Mouse (Mus musculus) ES-E14 (cell line): ENCODE measurements around the gene Dnaja3. TPM values are rescaled to one million over a fixed set of nuclear protein-coding genes. Genes with fewer than 3 reads are reported as not detected.
A peak's percentile ranks its signal among the peaks of the same experiment; 100 is the strongest.

Experiments used
- DNase-seq: peaks from one replicate; pipeline ENCODE4 v3.0.0-alpha.2; 2013; ENCODE audit warnings: low read depth, low spot score
- H3K27ac ChIP-seq: 2 replicates; pipeline ENCODE4 v1.5.1; 2012; ENCODE audit warnings: low read depth, mild to moderate bottlenecking, low read length, moderate library complexity, mixed read lengths; ENCODE audit not compliant: poor library complexity, insufficient read depth, severe bottlenecking
- H3K36me3 ChIP-seq: 2 replicates; pipeline ENCODE4 v1.6.1; 2012; ENCODE audit warnings: mild to moderate bottlenecking, low read length, moderate library complexity, mixed read lengths; ENCODE audit not compliant: control insufficient read depth, poor library complexity, insufficient read depth, severe bottlenecking
- H3K4me1 ChIP-seq, 2 experiments: fragments of 150-350 bp in 1 of 2; sonication (generic) in 1 of 2; 2 replicates each; pipeline ENCODE4 v1.6.1; 2012; ENCODE audit warnings: low read length in 2 of 2, mild to moderate bottlenecking in 1 of 2, mixed read lengths in 1 of 2; ENCODE audit not compliant: control insufficient read depth in 2 of 2, insufficient read depth in 2 of 2, poor library complexity in 1 of 2
- H3K4me3 ChIP-seq, 2 experiments: fragments of 150-350 bp in 1 of 2; sonication (generic) in 1 of 2; 2 replicates each; pipeline ENCODE4 v1.5.1; 2012; ENCODE audit warnings: low read length in 2 of 2, low read depth in 1 of 2, mild to moderate bottlenecking in 1 of 2, mixed read lengths in 1 of 2; ENCODE audit not compliant: insufficient read depth in 1 of 2, poor library complexity in 1 of 2, severe bottlenecking in 1 of 2
- H3K9ac ChIP-seq: 2 replicates; pipeline ENCODE4 v1.6.1; 2012; ENCODE audit warnings: low read depth, mild to moderate bottlenecking, low read length, mixed read lengths; ENCODE audit not compliant: poor library complexity, insufficient read depth, severe bottlenecking
- H3K9me3 ChIP-seq: fragments of 150-350 bp; sonication (generic); 2 replicates; pipeline ENCODE4 v1.6.1; 2012; ENCODE audit warnings: low read depth, mild to moderate bottlenecking, low read length; ENCODE audit not compliant: control insufficient read depth, insufficient read depth
- CHD2 ChIP-seq: IDR thresholded peaks from 2 replicates; pipeline ENCODE4 v1.6.1; 2014; ENCODE audit warnings: mild to moderate bottlenecking, low read depth, low read length, inconsistent platforms
- HCFC1 ChIP-seq: IDR thresholded peaks from 2 replicates; pipeline ENCODE4 v1.6.1; 2012; ENCODE audit warnings: low read length, inconsistent platforms, borderline replicate concordance; ENCODE audit not compliant: insufficient read depth
- MAFK ChIP-seq: IDR thresholded peaks from 2 replicates; pipeline ENCODE4 v1.6.1; 2014; ENCODE audit warnings: mild to moderate bottlenecking, low read depth, low read length, inconsistent platforms; ENCODE audit not compliant: insufficient read depth
- ZC3H11A ChIP-seq: IDR thresholded peaks from 2 replicates; pipeline ENCODE4 v1.6.1; 2012; ENCODE audit warnings: low read depth, mild to moderate bottlenecking, inconsistent platforms, low read length, borderline replicate concordance
- ZNF384 ChIP-seq: IDR thresholded peaks from 2 replicates; pipeline ENCODE4 v1.6.1; 2012; ENCODE audit warnings: low read depth, low read length, inconsistent platforms
- in situ Hi-C, 2 experiments: fragments of 600-800 bp; cut with MboI; formaldehyde crosslinking; loops; one replicate each; pipeline ENCODE4 v1.15.1; 2025; ENCODE audit warnings: low sequenced_read_pairs in 2 of 2, inconsistent platforms in 1 of 2; ENCODE audit not compliant: unreplicated experiment in 2 of 2
- total RNA-seq: library from RNA; depleted of rRNA; stranded (reverse); fragments of 300-350 nt; gene quantifications from 2 replicates; pipeline ENCODE4 v1.2.3, GENCODE M21; 2012

Gene Dnaja3
- total RNA-seq, 1 experiment = 53.2 TPM

DNA sequence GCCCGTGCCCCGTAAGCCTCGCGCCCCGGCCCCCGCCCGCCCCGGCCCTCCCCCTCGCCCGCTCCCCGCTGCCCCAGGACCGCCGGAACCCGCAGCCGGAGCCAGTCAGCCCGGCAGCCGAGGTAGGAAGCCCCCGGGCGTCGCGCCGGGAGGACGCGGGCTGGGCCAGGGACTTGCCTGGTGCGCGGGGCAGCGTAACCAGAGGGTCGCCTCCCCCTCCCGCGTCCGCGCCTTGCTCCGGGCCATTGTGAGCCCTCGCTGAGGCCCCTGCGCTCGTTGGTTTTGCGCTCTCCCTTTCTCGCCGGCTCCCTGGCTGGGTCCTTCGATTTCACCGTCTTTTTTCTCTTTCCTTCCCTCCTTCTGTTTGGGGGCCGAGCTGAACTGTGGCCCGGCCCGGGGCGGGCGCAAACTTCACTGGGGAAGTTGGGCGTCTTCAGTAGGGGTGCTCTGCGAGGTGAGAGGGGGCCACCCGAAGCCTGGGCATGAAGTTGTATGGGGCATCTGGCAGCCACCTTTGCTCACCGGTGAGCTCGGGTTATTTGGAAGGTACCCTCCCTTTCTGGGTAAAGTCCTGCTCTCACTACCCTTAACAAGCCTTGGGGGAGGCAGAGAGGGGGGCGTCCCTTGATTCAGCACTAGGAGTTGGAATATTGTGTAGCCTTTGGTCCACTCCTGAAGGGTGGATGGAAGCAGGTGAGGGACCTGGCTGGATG lies 44.8 kb upstream of the Dnaja3 start:
- Histone ChIP-seq H3K9ac (peak overlapping the region; percentile 89), H3K4me3 (peak overlapping the region; percentile 96), H3K27ac (peak overlapping the region; percentile 59), H3K4me1 (peaks cover 15 to 41% of the 10 kb centered on the region in 2 experiments), H3K9me3 (no peaks in the 10 kb centered on the region), H3K36me3 (no peaks in the 10 kb centered on the region)
- DNase-seq = no peak
- TF ChIP-seq HCFC1 = no peak
- TF ChIP-seq MAFK = no peak
- TF ChIP-seq ZNF384 = no peak
- TF ChIP-seq CHD2 = no peak
- no peak for TF ChIP-seq ZC3H11A
- in situ Hi-C loops = no loop called here

DNA sequence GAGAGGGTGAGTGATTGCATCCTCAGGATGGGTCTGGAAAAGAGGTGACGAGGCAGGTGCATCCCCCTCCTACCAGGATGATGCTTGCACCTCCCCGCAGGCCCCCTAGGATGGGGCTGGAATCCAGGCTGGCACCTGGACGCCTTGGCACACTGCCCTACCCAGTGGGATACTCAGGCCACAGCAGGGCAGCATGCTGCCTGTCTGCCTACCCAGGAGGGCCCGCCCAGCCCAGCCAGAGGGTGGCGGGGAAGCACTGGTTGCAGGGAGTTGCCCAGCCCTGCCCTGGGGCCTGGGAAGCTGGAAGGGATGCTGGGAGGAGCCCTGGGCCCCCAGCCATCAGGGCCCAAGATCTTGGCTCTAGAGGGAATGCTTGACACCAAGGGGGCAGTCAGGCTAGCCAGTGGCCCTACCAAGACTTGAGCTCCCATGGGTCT lies 44.2 kb upstream of the Dnaja3 start:
- Histone ChIP-seq H3K27ac (no peak overlapping the region), H3K4me3 (peak overlapping the region; percentile 96), H3K36me3 (no peaks in the 10 kb centered on the region), H3K9ac (peak overlapping the region; percentile 89), H3K4me1 (peaks cover 17 to 46% of the 10 kb centered on the region in 2 experiments), H3K9me3 (no peaks in the 10 kb centered on the region)
- DNase-seq = no peak
- TF ChIP-seq CHD2 (no peak), MAFK (no peak), HCFC1 (no peak)
- in situ Hi-C loops = no loop called here

DNA sequence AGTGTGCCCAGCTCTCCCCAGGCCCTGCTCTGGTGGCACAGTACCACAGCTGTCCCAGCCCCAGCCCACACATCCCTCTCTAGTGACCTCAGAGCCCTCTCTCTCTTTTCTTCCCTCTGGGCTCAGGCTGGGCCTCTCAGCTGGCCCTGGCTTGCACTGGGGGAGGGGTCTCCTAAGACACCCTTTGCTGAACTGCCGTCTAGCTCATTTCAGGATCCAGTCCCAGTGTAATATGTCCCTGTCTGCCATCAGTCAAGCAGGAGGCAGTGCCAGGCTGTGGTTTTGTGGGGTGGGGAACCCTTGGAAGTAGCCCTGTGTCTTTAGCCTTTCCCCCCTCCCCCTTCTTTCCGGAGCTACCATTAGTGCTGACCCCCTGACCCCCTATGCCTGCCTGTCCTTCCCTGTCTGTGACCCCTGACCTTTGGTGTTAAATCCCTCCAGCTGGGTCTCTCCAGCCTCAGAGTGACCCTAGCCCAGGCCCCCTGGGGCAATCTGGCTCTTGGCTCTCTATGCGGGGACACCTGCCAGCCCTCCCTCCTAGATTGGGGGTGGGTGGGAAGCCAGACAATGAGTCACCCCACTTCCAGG lies 43.6 kb upstream of the Dnaja3 start:
- Histone ChIP-seq H3K27ac (no peak overlapping the region), H3K9me3 (no peaks in the 10 kb centered on the region), H3K4me3 (peak overlapping the region; percentile 96; a peak in 2 of 4 replicates), H3K36me3 (no peaks in the 10 kb centered on the region), H3K4me1 (peaks cover 19 to 51% of the 10 kb centered on the region in 2 experiments), H3K9ac (peak overlapping the region; percentile 13; the same call in 1 of the 2 replicates)
- TF ChIP-seq HCFC1 (no peak), ZNF384 (no peak), CHD2 (no peak), MAFK (no peak), ZC3H11A (no peak)
- in situ Hi-C loops = no loop called here
- no peak for DNase-seq

DNA sequence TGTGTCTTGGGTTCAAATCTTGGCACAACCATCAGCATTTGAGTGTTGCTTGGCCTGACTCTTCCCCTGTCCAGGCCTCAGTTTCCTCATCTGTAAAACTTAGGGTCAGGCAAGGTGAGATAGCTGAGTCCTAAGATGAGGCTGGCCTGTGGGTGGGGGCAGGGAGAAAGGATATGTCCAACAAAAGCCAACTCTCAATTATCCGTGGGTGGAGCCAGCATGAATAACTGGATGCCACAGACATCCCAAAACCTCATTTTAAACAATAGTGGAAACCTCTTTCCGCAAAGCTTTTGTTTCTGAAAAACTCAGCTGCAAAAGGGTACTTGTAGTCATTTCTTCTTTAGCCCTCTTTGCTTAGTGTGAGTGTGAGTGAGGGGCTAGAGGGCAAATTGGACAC lies 43.0 kb upstream of the Dnaja3 start:
- Histone ChIP-seq H3K4me1 (peaks cover 20 to 54% of the 10 kb centered on the region in 2 experiments), H3K27ac (no peak overlapping the region), H3K4me3 (peak overlapping the region in 1 of 2 experiments; percentile 10; a peak in 1 of 4 replicates), H3K36me3 (no peaks in the 10 kb centered on the region), H3K9me3 (no peaks in the 10 kb centered on the region), H3K9ac (no peak overlapping the region)
- in situ Hi-C loops = no loop called here
- no peak for DNase-seq
- TF ChIP-seq MAFK = no peak
- TF ChIP-seq ZNF384 = no peak
- TF ChIP-seq CHD2 = no peak
- TF ChIP-seq ZC3H11A = no peak
- TF ChIP-seq HCFC1 = no peak
